Mouse (Mus musculus): ENCODE data around the gene Parp3. TPM values are rescaled to one million over a fixed set of nuclear protein-coding genes. Genes with fewer than 3 reads are reported as not detected.
"Not testable (repeated sequence)": the region's sequence is repeated elsewhere in the genome, so short reads cannot be mapped to it uniquely, and the experiment has no call there.

Parp3 gene
- polyA plus RNA-seq, 1 experiment, result 26.8 TPM

- Histone ChIP-seq H3K27me3 (ENCODE audit: control insufficient read depth, insufficient read depth, insufficient read length) (peaks cover 32% of the 10 kb centered on the region), H3K4me3 (ENCODE audit: insufficient read depth, poor library complexity, severe bottlenecking) (no peak overlapping the region), H3K36me3 (ENCODE audit: control insufficient read depth, insufficient read depth) (no peaks in the 10 kb centered on the region), H3ac (ENCODE audit: control insufficient read depth, insufficient read length, low read depth) (no peak overlapping the region), H3K79me2 (ENCODE audit: control insufficient read depth, insufficient read depth) (no peaks in the 10 kb centered on the region), H3K79me3 (ENCODE audit: low read depth) (no peaks in the 10 kb centered on the region)
- TF ChIP-seq MYOG (IDR thresholded peaks at IDR 0.05; ENCODE audit: control insufficient read depth, extremely low read depth, insufficient read length) (no peak), FOSL1 (IDR thresholded peaks at IDR 0.05; ENCODE audit: insufficient read depth, low read length, poor library complexity, severe bottlenecking) (no peak), USF1 (IDR thresholded peaks at IDR 0.05; ENCODE audit: low read depth) (no peak), MYOD1 (IDR thresholded peaks at IDR 0.05; ENCODE audit: control insufficient read depth, insufficient read length, low read depth) (no peak), MAX (IDR thresholded peaks at IDR 0.05) (no peak)
Observed at GRCm38 (mm10) chr9:106512729-106513450, 36.1 kb upstream of the Parp3 start.

- Histone ChIP-seq H3K79me2 (ENCODE audit: control insufficient read depth, insufficient read depth) (no peaks in the 10 kb centered on the region), H3K79me3 (ENCODE audit: low read depth) (no peaks in the 10 kb centered on the region), H3ac (ENCODE audit: control insufficient read depth, insufficient read length, low read depth) (no peak overlapping the region), H3K27me3 (ENCODE audit: control insufficient read depth, insufficient read depth, insufficient read length) (peaks cover 12% of the 10 kb centered on the region), H3K36me3 (ENCODE audit: control insufficient read depth, insufficient read depth) (no peaks in the 10 kb centered on the region), H3K4me3 (ENCODE audit: insufficient read depth, poor library complexity, severe bottlenecking) (no peak overlapping the region)
- TF ChIP-seq CTCF (IDR thresholded peaks at IDR 0.05; ENCODE audit: control insufficient read depth, insufficient read depth, insufficient read length) (no peak), FOSL1 (IDR thresholded peaks at IDR 0.05; ENCODE audit: insufficient read depth, low read length, poor library complexity, severe bottlenecking) (no peak), MAX (IDR thresholded peaks at IDR 0.05) (no peak), USF1 (IDR thresholded peaks at IDR 0.05; ENCODE audit: low read depth) (no peak), MYOD1 (IDR thresholded peaks at IDR 0.05; ENCODE audit: control insufficient read depth, insufficient read length, low read depth) (no peak)
Observed at GRCm38 (mm10) chr9:106509356-106509755, 32.6 kb upstream of the Parp3 start.

- no peak overlapping the region for H3K4me3 ChIP-seq (ENCODE audit: insufficient read depth, poor library complexity, severe bottlenecking)
- H3K27me3 ChIP-seq (ENCODE audit: control insufficient read depth, insufficient read depth, insufficient read length), result peaks cover 4% of the 10 kb centered on the region
- no peaks in the 10 kb centered on the region for H3K79me3 ChIP-seq (ENCODE audit: low read depth)
- TF ChIP-seq MYOD1 (IDR thresholded peaks at IDR 0.05; ENCODE audit: control insufficient read depth, insufficient read length, low read depth) (no peak), MYOG (IDR thresholded peaks at IDR 0.05; ENCODE audit: control insufficient read depth, extremely low read depth, insufficient read length) (no peak), CEBPB (IDR thresholded peaks at IDR 0.05; ENCODE audit: low read depth) (no peak), USF1 (IDR thresholded peaks at IDR 0.05; ENCODE audit: low read depth) (no peak), FOSL1 (IDR thresholded peaks at IDR 0.05; ENCODE audit: insufficient read depth, low read length, poor library complexity, severe bottlenecking) (no peak), CTCF (IDR thresholded peaks at IDR 0.05; ENCODE audit: control insufficient read depth, insufficient read depth, insufficient read length) (no peak), MAX (IDR thresholded peaks at IDR 0.05) (no peak)
- H3K79me2 ChIP-seq (ENCODE audit: control insufficient read depth, insufficient read depth), result no peaks in the 10 kb centered on the region
- no peaks in the 10 kb centered on the region for H3K36me3 ChIP-seq (ENCODE audit: control insufficient read depth, insufficient read depth)
- no peak overlapping the region for H3ac ChIP-seq (ENCODE audit: control insufficient read depth, insufficient read length, low read depth)
Observed at GRCm38 (mm10) chr9:106504246-106504645, 27.5 kb upstream of the Parp3 start.

GRCm38 (mm10) chr9:106501846-106502245, 25.1 kb upstream of the Parp3 start:
- no peaks in the 10 kb centered on the region for H3K36me3 ChIP-seq (ENCODE audit: control insufficient read depth, insufficient read depth)
- H3K4me3 ChIP-seq (ENCODE audit: insufficient read depth, poor library complexity, severe bottlenecking), result no peak overlapping the region
- no peaks in the 10 kb centered on the region for H3K79me3 ChIP-seq (ENCODE audit: low read depth)
- H3ac ChIP-seq (ENCODE audit: control insufficient read depth, insufficient read length, low read depth), result no peak overlapping the region
- H3K27me3 ChIP-seq (ENCODE audit: control insufficient read depth, insufficient read depth, insufficient read length), result no peaks in the 10 kb centered on the region
- TF ChIP-seq CTCF (IDR thresholded peaks at IDR 0.05; ENCODE audit: control insufficient read depth, insufficient read depth, insufficient read length) (no peak), CEBPB (IDR thresholded peaks at IDR 0.05; ENCODE audit: low read depth) (no peak), FOSL1 (IDR thresholded peaks at IDR 0.05; ENCODE audit: insufficient read depth, low read length, poor library complexity, severe bottlenecking) (no peak), USF1 (IDR thresholded peaks at IDR 0.05; ENCODE audit: low read depth) (no peak), MYOG (IDR thresholded peaks at IDR 0.05; ENCODE audit: control insufficient read depth, extremely low read depth, insufficient read length) (no peak), MYOD1 (IDR thresholded peaks at IDR 0.05; ENCODE audit: control insufficient read depth, insufficient read length, low read depth) (no peak), MAX (IDR thresholded peaks at IDR 0.05) (no peak)
- H3K79me2 ChIP-seq (ENCODE audit: control insufficient read depth, insufficient read depth), result no peaks in the 10 kb centered on the region

- no peak within 1 kb of the TSS for H3K4me3 ChIP-seq (ENCODE audit: insufficient read depth, poor library complexity, severe bottlenecking)
- no peaks in the 10 kb centered on the region for H3K36me3 ChIP-seq (ENCODE audit: control insufficient read depth, insufficient read depth)
- no peak within 1 kb of the TSS for H3ac ChIP-seq (ENCODE audit: control insufficient read depth, insufficient read length, low read depth)
- H3K27me3 ChIP-seq (ENCODE audit: control insufficient read depth, insufficient read depth, insufficient read length), result no peaks in the 10 kb centered on the region
- H3K79me3 ChIP-seq (ENCODE audit: low read depth), result no peaks in the 10 kb centered on the region
- TF ChIP-seq MAX (IDR thresholded peaks at IDR 0.05), result no peak
- no peak for TF ChIP-seq CEBPB (IDR thresholded peaks at IDR 0.05; ENCODE audit: low read depth)
- TF ChIP-seq FOSL1 (IDR thresholded peaks at IDR 0.05; ENCODE audit: insufficient read depth, low read length, poor library complexity, severe bottlenecking), result no peak
- no peak for TF ChIP-seq MYOD1 (IDR thresholded peaks at IDR 0.05; ENCODE audit: control insufficient read depth, insufficient read length, low read depth)
- no peak for TF ChIP-seq CTCF (IDR thresholded peaks at IDR 0.05; ENCODE audit: control insufficient read depth, insufficient read depth, insufficient read length)
- TF ChIP-seq MYOG (IDR thresholded peaks at IDR 0.05; ENCODE audit: control insufficient read depth, extremely low read depth, insufficient read length), result no peak
- TF ChIP-seq USF1 (IDR thresholded peaks at IDR 0.05; ENCODE audit: low read depth), result no peak
- H3K79me2 ChIP-seq (ENCODE audit: control insufficient read depth, insufficient read depth), result no peaks in the 10 kb centered on the region
Observed at GRCm38 (mm10) chr9:106499667-106500066, 22.9 kb upstream of the Parp3 start, which contains the start of gene Iqcf1. TSS of gene Iqcf1 (plus strand) at chr9:106499967.

- H3ac ChIP-seq (ENCODE audit: control insufficient read depth, insufficient read length, low read depth); H3K27me3 ChIP-seq (ENCODE audit: control insufficient read depth, insufficient read depth, insufficient read length); H3K79me3 ChIP-seq (ENCODE audit: low read depth); H3K4me3 ChIP-seq (ENCODE audit: insufficient read depth, poor library complexity, severe bottlenecking); H3K79me2 ChIP-seq (ENCODE audit: control insufficient read depth, insufficient read depth): not testable (repeated sequence)
- H3K36me3 ChIP-seq (ENCODE audit: control insufficient read depth, insufficient read depth), result peaks cover 18% of the 10 kb centered on the region
Observed at GRCm38 (mm10) chr9:106487602-106488001, 10.9 kb upstream of the Parp3 start.
